Mouse (Mus musculus) testis, adult 2 months (tissue): ENCODE data around the gene Pigp.

Experiments
- CTCF ChIP-seq: fragments of 200-500 bp; IDR thresholded peaks from 2 replicates; pipeline ENCODE4 v1.5.1; 2012; ENCODE audit warnings: low read depth, mild to moderate bottlenecking, inconsistent platforms, low read length, moderate library complexity; ENCODE audit not compliant: control insufficient read depth, insufficient read depth, insufficient replicate concordance
- POLR2A ChIP-seq: fragments of 200-500 bp; IDR thresholded peaks from 2 replicates; pipeline ENCODE4 v1.6.1; 2012; ENCODE audit warnings: low read depth, mild to moderate bottlenecking, inconsistent platforms, low read length, moderate library complexity; ENCODE audit not compliant: control insufficient read depth

DNA sequence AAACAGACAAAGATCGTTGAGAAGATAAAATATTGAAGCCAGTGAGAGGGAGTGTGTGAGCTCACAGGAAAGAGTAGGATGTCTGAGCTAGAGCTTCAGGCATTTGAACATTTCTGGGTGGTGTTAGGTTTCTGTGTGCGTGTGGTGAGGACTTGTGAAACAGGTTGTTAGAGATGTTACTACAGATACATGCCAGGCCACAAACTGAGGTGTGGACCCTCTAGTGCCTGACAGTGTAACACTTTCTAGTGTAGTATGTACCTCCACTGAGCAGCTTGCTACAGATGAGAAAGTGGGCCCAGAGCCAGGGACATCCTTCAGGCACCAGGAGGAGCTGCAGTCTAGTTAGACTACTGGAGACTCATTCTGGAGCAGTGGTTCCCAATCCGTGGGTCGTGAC is 30.5 kb upstream of the Pigp start:
- TF ChIP-seq POLR2A = no peak
- no peak for TF ChIP-seq CTCF
